Mouse (Mus musculus): ENCODE data around the gene Angptl7.

DNA sequence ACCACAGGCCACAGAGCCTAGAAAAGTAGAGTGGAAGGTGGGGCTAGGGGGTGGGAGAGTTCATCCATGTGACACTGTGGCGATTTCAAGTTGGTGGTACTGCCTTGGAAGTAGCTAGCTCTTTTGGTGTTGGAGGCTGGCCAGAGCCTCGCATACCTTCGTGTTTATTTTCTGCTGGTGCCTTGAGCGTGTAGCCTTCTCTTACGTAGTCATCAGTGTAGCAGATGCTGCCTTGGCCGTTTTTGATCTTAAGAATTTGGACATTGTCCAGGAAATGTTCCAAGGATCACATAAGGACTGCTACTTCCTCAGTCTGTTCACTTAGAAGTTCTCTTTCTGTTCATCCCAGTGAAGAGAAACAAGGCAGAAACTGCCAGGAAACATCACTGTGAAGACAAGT lies 9.8 kb downstream of the Angptl7 start:
- TF ChIP-seq TAL1 (IDR thresholded peaks at IDR 0.05; ENCODE audit: low read length) (no peak), GATA1 (IDR thresholded peaks at IDR 0.05; ENCODE audit: low read length) (no peak)
